Mouse (Mus musculus): ENCODE results near the gene Cfap77.
"Not testable (repeated sequence)": the region's sequence is repeated elsewhere in the genome, so short reads cannot be mapped to it uniquely, and the experiment has no call there.

Gene Cfap77

GRCm38 (mm10) chr2:29054991-29055390 is at the start of gene Cfap77:
Gene Cfap77, minus strand, starts transcription at chr2:29055066.
- DNase-seq, result peak; percentile 60

- peak; percentile 4 for DNase-seq
Measured at GRCm38 (mm10) chr2:29102416-29103377, 47.8 kb upstream of the Cfap77 start.

GRCm38 (mm10) chr2:29100822-29101534 is 46.1 kb upstream of the Cfap77 start:
- DNase-seq, result peak; percentile 26

GRCm38 (mm10) chr2:29099646-29100045 is 44.8 kb upstream of the Cfap77 start:
- no peak for DNase-seq

GRCm38 (mm10) chr2:29098786-29099185 is 43.9 kb upstream of the Cfap77 start:
- no peak for DNase-seq

- not testable (repeated sequence) for DNase-seq
Measured at GRCm38 (mm10) chr2:29097955-29098354, 43.1 kb upstream of the Cfap77 start.

GRCm38 (mm10) chr2:29097465-29097864 is 42.6 kb upstream of the Cfap77 start:
- DNase-seq, result no peak

GRCm38 (mm10) chr2:29096751-29097150 is 41.9 kb upstream of the Cfap77 start:
- DNase-seq, result no peak

- DNase-seq, result no peak
Measured at GRCm38 (mm10) chr2:29095674-29096073, 40.8 kb upstream of the Cfap77 start.

GRCm38 (mm10) chr2:29089276-29089675 is 34.4 kb upstream of the Cfap77 start:
- DNase-seq, result not testable (repeated sequence)

- no peak for DNase-seq
Measured at GRCm38 (mm10) chr2:29086026-29086425, 31.2 kb upstream of the Cfap77 start.

GRCm38 (mm10) chr2:29081965-29082364 is 27.1 kb upstream of the Cfap77 start:
- DNase-seq, result peak; percentile 27

- DNase-seq, result no peak
Measured at GRCm38 (mm10) chr2:29076226-29076625, 21.4 kb upstream of the Cfap77 start.

- DNase-seq, result no peak
Measured at GRCm38 (mm10) chr2:29075331-29076070, 20.6 kb upstream of the Cfap77 start.

GRCm38 (mm10) chr2:29074676-29075075 is 19.8 kb upstream of the Cfap77 start:
- no peak for DNase-seq

GRCm38 (mm10) chr2:29066410-29066809 is 11.5 kb upstream of the Cfap77 start:
- DNase-seq, result peak; percentile 23

- DNase-seq, result no peak
Measured at GRCm38 (mm10) chr2:29065796-29066195, 10.9 kb upstream of the Cfap77 start.

- DNase-seq, result peak; percentile 93
Measured at GRCm38 (mm10) chr2:29060135-29060597, 5.3 kb upstream of the Cfap77 start, which contains the start of gene Ttf1. Gene Ttf1, plus strand, starts transcription at chr2:29060262.

GRCm38 (mm10) chr2:29054545-29054935 is 326 bp downstream of the Cfap77 start:
- no peak for DNase-seq

GRCm38 (mm10) chr2:29053802-29054544 is 893 bp downstream of the Cfap77 start:
- peak; percentile 71 for DNase-seq

- DNase-seq, result peak; percentile 71
Measured at GRCm38 (mm10) chr2:29052943-29053454, 1.9 kb downstream of the Cfap77 start.

- no peak for DNase-seq
Measured at GRCm38 (mm10) chr2:29051932-29052331, 2.9 kb downstream of the Cfap77 start.
